Mouse (Mus musculus) E14TG2a.4 (cell line): ENCODE data around the gene Rassf2.

ENCODE experiments used
- CTCF ChIP-seq: conservative IDR thresholded peaks from 2 replicates; pipeline ENCODE4 v1.5.1; 2014; ENCODE audit warnings: low read length
- NANOG ChIP-seq: IDR thresholded peaks from 2 replicates; pipeline ENCODE4 v1.6.1; 2014; ENCODE audit warnings: borderline replicate concordance, low read length, mixed read lengths
- POU5F1 ChIP-seq: IDR thresholded peaks from 2 replicates; pipeline ENCODE4 v1.6.1; 2014; ENCODE audit warnings: low read length, borderline replicate concordance

GRCm38 (mm10) chr2:132061884-132062283 is 31.8 kb upstream of the Rassf2 start:
- TF ChIP-seq CTCF: no peak
- no peak for TF ChIP-seq POU5F1
- no peak for TF ChIP-seq NANOG
